Mouse (Mus musculus) ZHBTc4 (cell line): ENCODE measurements around the gene Sirt2.

Experiments
- DNase-seq: peaks from one replicate; pipeline ENCODE4 v3.0.0-alpha.2; 2011; ENCODE audit warnings: low read depth, low spot score

Sirt2 gene

GRCm38 (mm10) chr7:28832137-28832536 lies 65.6 kb downstream of the Sirt2 start:
- DNase-seq, result no peak

GRCm38 (mm10) chr7:28833723-28834347 lies 67.3 kb downstream of the Sirt2 start, which contains the start of gene Lgals4:
Gene Lgals4, plus strand, starts transcription at chr7:28833854.
- no peak for DNase-seq

- peak; percentile 51 for DNase-seq
Measured at GRCm38 (mm10) chr7:28836936-28837335, 70.4 kb downstream of the Sirt2 start.
